Mouse (Mus musculus): ENCODE measurements around the gene Tada1. TPM values are rescaled to one million over a fixed set of nuclear protein-coding genes. Genes with fewer than 3 reads are reported as not detected.

Tada1 gene
- total RNA-seq (2014; rRNA removed) (66.3 and 80.6 TPM in 2 replicates), polyA plus RNA-seq (2015; fragmentation: Nextera tagmentation; extraction: Ambion mirVana) (77.4 and 82.0 TPM in 2 replicates)

DNA sequence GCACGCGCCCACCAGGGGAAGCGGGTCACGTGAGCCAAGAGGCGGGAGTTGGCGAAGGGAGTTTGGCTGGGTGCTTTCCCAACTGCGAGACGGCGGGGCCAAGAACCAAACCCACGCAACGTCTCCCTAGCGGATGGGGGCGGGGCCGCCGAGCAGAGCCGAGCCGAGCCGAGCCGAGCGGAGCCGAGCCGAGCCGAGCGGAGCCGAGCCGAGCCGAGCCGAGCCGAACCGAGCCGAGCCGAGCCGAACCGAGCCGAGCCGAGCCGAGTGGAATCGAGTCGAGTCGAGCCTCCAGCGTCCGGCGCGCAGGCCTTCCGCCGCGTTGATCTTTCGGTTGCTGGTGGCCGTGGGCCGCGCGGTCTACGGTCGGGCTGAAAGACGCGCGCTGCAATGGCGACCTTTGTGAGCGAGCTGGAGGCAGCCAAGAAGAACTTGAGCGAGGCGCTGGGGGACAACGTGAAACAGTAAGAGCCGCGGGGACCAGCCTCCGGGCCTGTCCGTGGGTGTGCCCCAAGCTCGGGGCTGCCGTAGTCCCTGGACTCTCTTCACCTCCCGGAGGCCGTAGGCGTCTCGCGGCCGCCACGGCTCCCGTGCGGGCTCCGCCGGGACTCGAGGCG is at the start of gene Tada1:
Tada1 (plus strand) TSS at position 85 of the 617 bp plus-strand sequence.
- TF ChIP-seq CTCF (IDR thresholded peaks at IDR 0.05; ENCODE audit: low read depth): 0 out of 2 replicates have a peak, but pooled peaks have one; percentile 9
- Histone ChIP-seq H3K27ac (ENCODE audit: low read depth, low read length) (peak within 1 kb of the TSS; percentile 89), H3K36me3 (ENCODE audit: insufficient read depth) (peaks cover 9% of the 10 kb centered on the region), H3K4me2 (ENCODE audit: low read depth) (peak within 1 kb of the TSS; percentile 76), H3K4me1 (ENCODE audit: insufficient read depth) (peaks cover 11% of the 10 kb centered on the region; the same call in 1 of the 2 replicates), H3K4me3 (ENCODE audit: low read depth, low read length) (peak within 1 kb of the TSS; percentile 98), H3K9ac (peak within 1 kb of the TSS; percentile 95), H3K27me3 (ENCODE audit: insufficient read depth, low read length) (no peaks in the 10 kb centered on the region), H3K9me3 (ENCODE audit: low read length) (no peaks in the 10 kb centered on the region)
- ATAC-seq: peak; percentile 96
- peak; percentile 97 for DNase-seq
- WGBS: under 1% methylated on average over 79 of the region's 81 CpGs

DNA sequence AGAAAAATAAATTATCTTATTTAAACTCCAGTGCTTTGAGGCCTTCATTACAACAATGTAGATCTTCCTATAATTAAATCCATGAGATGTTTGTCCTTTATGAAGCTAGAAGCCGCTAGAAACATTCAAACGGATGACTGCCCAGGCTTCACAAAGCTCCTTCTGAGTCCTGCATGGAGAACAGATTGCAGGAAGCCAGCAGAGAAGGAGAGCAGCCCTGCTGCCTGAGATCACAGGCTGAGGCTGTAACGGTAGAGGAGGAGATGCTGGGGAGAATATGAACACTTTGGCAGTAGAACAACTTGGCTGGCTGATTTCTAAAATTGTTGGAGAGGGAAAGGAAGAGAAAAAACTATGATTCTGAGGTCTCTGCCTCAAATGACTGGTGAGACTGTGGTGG is 48.1 kb upstream of the Tada1 start:
- Histone ChIP-seq H3K4me1 (ENCODE audit: insufficient read depth) (peaks cover 4% of the 10 kb centered on the region), H3K27me3 (ENCODE audit: insufficient read depth, low read length) (no peaks in the 10 kb centered on the region), H3K4me2 (ENCODE audit: low read depth) (no peak overlapping the region), H3K27ac (ENCODE audit: low read depth, low read length) (peak overlapping the region; percentile 60), H3K36me3 (ENCODE audit: insufficient read depth) (no peaks in the 10 kb centered on the region), H3K9me3 (ENCODE audit: low read length) (no peaks in the 10 kb centered on the region), H3K9ac (no peak overlapping the region), H3K4me3 (ENCODE audit: low read depth, low read length) (no peak overlapping the region)
- 27% methylated on average over 3 of the region's 3 CpGs for WGBS
- peak; percentile 67 for ATAC-seq
- peak; percentile 58 for DNase-seq
- no peak for TF ChIP-seq CTCF (IDR thresholded peaks at IDR 0.05; ENCODE audit: low read depth)

DNA sequence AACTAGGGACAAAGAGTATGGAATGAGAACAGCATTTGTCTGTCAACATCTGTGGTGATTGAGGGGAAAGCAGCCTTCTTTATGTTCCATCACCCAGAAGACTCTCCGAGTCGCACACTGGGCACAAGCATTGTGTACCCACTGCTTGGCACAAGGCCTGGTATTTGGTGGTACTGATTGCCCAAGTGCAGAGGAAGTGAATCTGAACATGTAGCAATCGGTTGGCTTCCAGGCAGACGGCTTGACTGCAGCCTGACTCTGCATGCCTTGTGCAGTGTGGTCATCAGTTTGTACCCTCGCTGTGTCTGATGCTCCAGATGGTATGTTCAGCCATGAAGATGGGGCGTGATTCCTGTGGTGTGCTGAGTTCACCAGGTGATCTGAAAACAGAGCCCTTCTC is 39.8 kb upstream of the Tada1 start:
- ATAC-seq (no peak), DNase-seq (no peak)
- Histone ChIP-seq H3K27ac (ENCODE audit: low read depth, low read length) (no peak overlapping the region), H3K27me3 (ENCODE audit: insufficient read depth, low read length) (no peaks in the 10 kb centered on the region), H3K4me2 (ENCODE audit: low read depth) (no peak overlapping the region), H3K4me1 (ENCODE audit: insufficient read depth) (0 out of 2 replicates have a peak, but pooled peaks cover under 1% of the 10 kb centered on the region), H3K9ac (no peak overlapping the region), H3K4me3 (ENCODE audit: low read depth, low read length) (no peak overlapping the region), H3K9me3 (ENCODE audit: low read length) (no peaks in the 10 kb centered on the region), H3K36me3 (ENCODE audit: insufficient read depth) (no peaks in the 10 kb centered on the region)
- no peak for TF ChIP-seq CTCF (IDR thresholded peaks at IDR 0.05; ENCODE audit: low read depth)
- WGBS: 69% methylated on average over 6 of the region's 6 CpGs

DNA sequence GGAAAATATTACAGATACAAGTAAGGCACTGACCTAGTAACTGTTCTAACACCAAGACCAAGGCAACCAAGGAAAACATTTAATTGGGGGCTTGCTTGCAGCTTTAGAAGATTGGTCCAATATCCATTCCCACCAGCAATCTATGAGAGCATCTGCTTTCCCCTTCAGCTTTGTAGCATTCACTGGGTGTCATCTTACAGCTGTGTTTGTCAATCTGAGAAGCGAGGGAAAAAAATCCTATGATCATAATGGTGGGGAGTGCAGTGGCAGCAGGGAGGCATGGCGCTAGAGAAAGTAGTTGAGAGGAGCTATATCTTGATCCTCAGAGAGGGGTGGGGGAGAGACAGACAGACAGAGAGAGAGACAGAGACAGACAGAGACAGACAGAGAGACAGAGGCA is 36.8 kb upstream of the Tada1 start:
- Histone ChIP-seq H3K27me3 (ENCODE audit: insufficient read depth, low read length) (no peaks in the 10 kb centered on the region), H3K9ac (no peak overlapping the region), H3K4me3 (ENCODE audit: low read depth, low read length) (no peak overlapping the region), H3K27ac (ENCODE audit: low read depth, low read length) (no peak overlapping the region), H3K4me2 (ENCODE audit: low read depth) (no peak overlapping the region), H3K9me3 (ENCODE audit: low read length) (no peaks in the 10 kb centered on the region), H3K36me3 (ENCODE audit: insufficient read depth) (no peaks in the 10 kb centered on the region), H3K4me1 (ENCODE audit: insufficient read depth) (0 out of 2 replicates have a peak, but pooled peaks cover 3% of the 10 kb centered on the region)
- DNase-seq (no peak), ATAC-seq (no peak)
- TF ChIP-seq CTCF (IDR thresholded peaks at IDR 0.05; ENCODE audit: low read depth): no peak
- WGBS: 78% methylated on average over 2 of the region's 2 CpGs

DNA sequence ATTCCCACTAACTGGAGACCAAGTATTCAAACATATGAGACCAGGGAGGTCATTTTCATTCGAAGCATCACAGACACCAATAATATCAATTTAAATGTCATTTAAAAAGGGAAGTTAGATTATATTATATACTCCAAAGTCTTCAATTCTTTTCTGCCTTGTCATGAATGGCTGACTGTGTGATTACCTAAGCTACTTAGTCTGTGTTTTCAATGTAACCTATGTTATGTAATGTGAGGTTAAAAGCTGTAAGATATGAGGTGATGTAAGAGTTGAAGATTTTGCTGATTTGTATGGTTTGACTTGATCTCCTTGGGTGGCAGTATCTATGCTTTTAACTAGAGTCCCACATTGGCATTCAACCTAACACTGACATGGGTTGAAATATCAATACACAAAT is 36.4 kb upstream of the Tada1 start:
- H3K4me1 ChIP-seq (ENCODE audit: insufficient read depth): 0 out of 2 replicates have a peak, but pooled peaks cover 3% of the 10 kb centered on the region
- H3K4me3 ChIP-seq (ENCODE audit: low read depth, low read length): no peak overlapping the region
- H3K9ac ChIP-seq: no peak overlapping the region
- H3K4me2 ChIP-seq (ENCODE audit: low read depth): no peak overlapping the region
- 91% methylated on average over 1 of the region's 1 CpGs for WGBS
- no peak overlapping the region for H3K27ac ChIP-seq (ENCODE audit: low read depth, low read length)
- H3K36me3 ChIP-seq (ENCODE audit: insufficient read depth): no peaks in the 10 kb centered on the region
- ATAC-seq: no peak
- no peaks in the 10 kb centered on the region for H3K27me3 ChIP-seq (ENCODE audit: insufficient read depth, low read length)
- TF ChIP-seq CTCF (IDR thresholded peaks at IDR 0.05; ENCODE audit: low read depth): no peak
- H3K9me3 ChIP-seq (ENCODE audit: low read length): no peaks in the 10 kb centered on the region
- no peak for DNase-seq

DNA sequence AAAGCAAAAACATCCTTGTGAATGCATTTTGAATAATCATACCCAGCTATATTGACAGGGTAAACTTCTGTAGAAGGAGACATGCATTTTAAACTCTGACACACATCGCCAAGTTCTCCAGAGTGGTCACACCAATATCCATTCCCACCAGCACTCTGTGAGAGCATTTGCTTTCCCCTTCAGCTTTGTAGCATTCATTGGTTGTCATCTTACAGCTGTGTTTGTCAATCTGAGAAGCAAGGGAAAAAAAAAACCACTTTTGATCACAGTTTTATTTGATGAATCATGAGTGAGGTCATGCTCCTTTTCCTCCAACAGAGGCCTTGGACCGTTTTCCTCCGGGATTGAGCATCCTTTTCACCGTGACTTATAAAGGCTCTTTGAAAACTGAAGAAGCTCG is 35.3 kb upstream of the Tada1 start:
- no peak for ATAC-seq
- Histone ChIP-seq H3K4me2 (ENCODE audit: low read depth) (no peak overlapping the region), H3K9me3 (ENCODE audit: low read length) (no peaks in the 10 kb centered on the region), H3K4me3 (ENCODE audit: low read depth, low read length) (no peak overlapping the region), H3K4me1 (ENCODE audit: insufficient read depth) (0 out of 2 replicates have a peak, but pooled peaks cover 3% of the 10 kb centered on the region), H3K27ac (ENCODE audit: low read depth, low read length) (no peak overlapping the region), H3K27me3 (ENCODE audit: insufficient read depth, low read length) (no peaks in the 10 kb centered on the region), H3K9ac (no peak overlapping the region), H3K36me3 (ENCODE audit: insufficient read depth) (no peaks in the 10 kb centered on the region)
- WGBS: 36% methylated on average over 5 of the region's 5 CpGs
- no peak for DNase-seq
- no peak for TF ChIP-seq CTCF (IDR thresholded peaks at IDR 0.05; ENCODE audit: low read depth)

DNA sequence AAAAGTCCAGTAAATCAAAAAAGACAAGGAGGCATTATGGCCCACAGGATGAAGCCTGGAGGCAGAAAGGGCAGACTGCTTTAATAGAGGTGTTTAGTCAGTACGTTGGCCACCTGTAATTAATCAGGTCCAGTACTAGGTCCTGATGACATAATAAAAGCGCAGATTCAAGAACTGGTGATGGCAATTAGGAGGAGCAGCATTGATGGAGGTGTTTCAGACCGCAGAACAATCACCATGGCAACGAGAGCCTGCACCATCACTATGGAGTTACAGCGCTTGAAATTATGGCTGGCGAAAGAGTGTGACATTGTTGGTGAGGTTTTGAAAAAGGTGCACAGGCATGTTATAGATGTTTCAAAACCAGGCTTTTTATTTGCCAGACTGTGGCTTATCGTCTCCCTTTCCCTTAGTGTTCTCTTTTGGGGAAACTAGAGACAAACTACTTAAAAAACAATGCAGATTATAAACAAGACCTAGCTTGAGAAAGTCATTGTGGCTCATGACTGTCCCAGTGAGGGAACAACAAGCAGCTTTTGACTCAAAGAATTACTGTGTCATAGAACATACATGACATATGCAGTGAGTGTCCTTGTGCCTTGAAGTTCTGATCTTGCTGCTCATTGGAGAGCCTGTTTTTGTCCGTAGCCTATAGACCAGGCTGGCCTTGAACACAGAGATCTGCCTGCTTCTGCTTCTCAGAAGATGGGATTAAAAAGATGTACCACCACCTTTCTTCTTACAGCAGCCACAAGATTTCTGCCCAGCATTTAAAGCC is 34.4 kb upstream of the Tada1 start:
- DNase-seq (peak; percentile 65), ATAC-seq (peak; percentile 85)
- H3K4me3 ChIP-seq (ENCODE audit: low read depth, low read length): no peak overlapping the region
- H3K4me1 ChIP-seq (ENCODE audit: insufficient read depth): 0 out of 2 replicates have a peak, but pooled peaks cover 3% of the 10 kb centered on the region
- no peak overlapping the region for H3K4me2 ChIP-seq (ENCODE audit: low read depth)
- WGBS: 26% methylated on average over 8 of the region's 8 CpGs
- H3K27me3 ChIP-seq (ENCODE audit: insufficient read depth, low read length): no peaks in the 10 kb centered on the region
- H3K9me3 ChIP-seq (ENCODE audit: low read length): no peaks in the 10 kb centered on the region
- H3K9ac ChIP-seq: no peak overlapping the region
- no peak overlapping the region for H3K27ac ChIP-seq (ENCODE audit: low read depth, low read length)
- no peak for TF ChIP-seq CTCF (IDR thresholded peaks at IDR 0.05; ENCODE audit: low read depth)
- no peaks in the 10 kb centered on the region for H3K36me3 ChIP-seq (ENCODE audit: insufficient read depth)

Data from forebrain, postnatal 0 days (tissue).